Mouse (Mus musculus): ENCODE results near the gene Iqgap1. TPM values are rescaled to one million over a fixed set of nuclear protein-coding genes. Genes with fewer than 3 reads are reported as not detected.

Iqgap1 gene
- polyA plus RNA-seq, 1 experiment from 2014 or later = 75.3 TPM

DNA sequence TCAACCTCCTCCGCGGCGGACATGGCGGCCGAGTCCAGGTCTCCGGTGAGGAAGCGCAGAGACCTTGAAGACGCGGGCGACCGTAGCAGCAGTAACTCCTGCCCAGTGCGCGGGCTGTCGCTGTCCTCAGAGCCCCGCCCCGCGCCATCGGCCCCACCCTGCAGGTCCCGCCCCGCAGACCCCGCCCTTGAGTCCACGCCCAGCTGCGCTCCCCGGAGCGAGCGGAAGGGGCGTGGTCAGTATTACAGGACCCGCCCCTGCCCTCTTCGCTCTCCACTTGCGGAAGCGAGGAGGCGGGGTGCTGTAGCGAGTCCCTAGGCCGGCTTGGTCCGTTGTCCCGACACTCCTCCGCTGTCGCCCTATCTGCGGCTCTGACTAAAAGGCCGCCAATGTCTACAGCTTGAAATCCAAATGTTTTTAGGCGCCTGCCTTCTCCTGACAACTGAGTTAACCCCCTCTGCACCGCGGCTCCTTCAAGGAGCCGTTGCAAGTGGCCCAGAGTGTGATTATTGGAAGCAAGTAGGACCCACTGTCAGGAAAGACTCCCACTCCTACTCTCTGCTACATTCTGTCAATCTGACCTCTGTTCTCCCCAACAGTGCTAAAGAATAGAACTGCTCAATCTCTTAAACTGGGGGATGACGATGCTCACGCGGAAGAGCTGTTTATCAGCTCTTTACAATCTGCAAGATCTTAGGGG lies 22.5 kb downstream of the Iqgap1 start:
- Histone ChIP-seq H3K27ac (replicated peaks) (peak overlapping the region; percentile 92), H3K27me3 (no peaks in the 10 kb centered on the region), H3K9me3 (replicated peaks) (no peaks in the 10 kb centered on the region), H3K4me2 (replicated peaks) (peak overlapping the region; percentile 68), H3K4me3 (replicated peaks) (peak overlapping the region; percentile 94), H3K9ac (peak overlapping the region; percentile 85), H3K4me1 (peaks cover 10% of the 10 kb centered on the region), H3K36me3 (peaks cover 8% of the 10 kb centered on the region)
- under 1% methylated on average over 47 of the region's 47 CpGs for WGBS
- peak; percentile 98 for ATAC-seq (ENCODE audit: insufficient number of reproducible peaks, low FRiP score, low TSS enrichment, low read depth)

DNA sequence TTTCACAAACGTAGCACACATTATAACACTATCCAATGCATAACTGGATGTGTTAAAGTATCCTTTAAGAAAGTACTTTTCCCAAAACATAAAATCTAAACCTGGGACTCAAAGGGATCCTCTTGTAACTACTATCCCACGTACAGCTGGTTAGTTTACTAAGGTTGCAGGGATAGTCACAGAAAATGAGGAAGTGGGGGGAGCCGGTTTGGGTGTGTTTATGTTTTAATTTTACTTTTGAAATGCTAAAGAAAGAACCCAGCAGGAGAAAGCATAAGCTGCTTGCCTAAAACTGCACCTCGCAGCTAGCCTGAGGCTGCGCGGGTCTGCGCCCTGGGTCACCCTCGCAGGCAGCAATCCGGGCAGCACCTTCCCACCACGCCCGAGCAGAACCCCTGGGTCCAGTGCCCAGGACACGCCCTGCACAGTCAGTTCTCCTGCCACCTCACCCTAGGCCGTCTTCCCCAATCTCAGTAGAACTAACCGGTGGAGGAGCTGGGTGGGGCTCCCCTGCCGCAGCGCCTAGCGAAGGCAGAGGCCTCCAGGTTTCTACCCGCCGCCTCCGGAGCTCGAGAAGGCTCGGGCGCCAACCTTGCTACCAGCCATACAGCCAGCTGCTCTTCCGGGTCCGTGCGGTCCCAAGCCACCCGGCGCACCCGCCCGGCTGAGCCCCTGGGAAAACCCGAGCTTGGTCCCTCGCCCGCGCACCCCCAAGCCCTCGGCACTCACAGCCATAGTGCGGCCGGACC lies 23.2 kb downstream of the Iqgap1 start:
- ATAC-seq (ENCODE audit: insufficient number of reproducible peaks, low FRiP score, low TSS enrichment, low read depth) = peak; percentile 80
- under 1% methylated on average over 37 of the region's 37 CpGs for WGBS
- H3K27ac ChIP-seq (replicated peaks) = peak overlapping the region; percentile 92

DNA sequence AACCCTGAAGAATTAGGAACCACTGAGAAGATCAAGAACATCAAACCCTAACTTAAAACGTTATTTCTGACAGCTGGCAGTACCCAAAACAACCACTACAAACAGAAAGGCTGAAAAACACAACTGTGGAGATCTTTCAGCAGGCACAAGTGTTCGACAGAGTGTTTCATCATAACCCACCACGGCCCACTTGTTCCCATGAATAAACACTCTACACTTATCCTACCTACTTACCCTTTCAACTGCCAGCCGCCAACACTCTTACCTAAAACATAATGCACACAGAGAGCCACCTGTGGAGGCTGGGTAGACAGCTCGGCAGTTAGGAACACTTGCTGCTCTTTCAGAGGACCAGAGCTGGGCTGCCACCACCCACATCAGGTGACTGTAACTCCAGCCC lies 26.5 kb downstream of the Iqgap1 start:
- no peak overlapping the region for H3K4me2 ChIP-seq (replicated peaks)
- no peak for ATAC-seq (ENCODE audit: insufficient number of reproducible peaks, low FRiP score, low TSS enrichment, low read depth)
- peaks cover 23% of the 10 kb centered on the region for H3K36me3 ChIP-seq
- peaks cover 15% of the 10 kb centered on the region for H3K4me1 ChIP-seq
- 74% methylated on average over 5 of the region's 5 CpGs for WGBS
- no peak overlapping the region for H3K4me3 ChIP-seq (replicated peaks)
- no peaks in the 10 kb centered on the region for H3K27me3 ChIP-seq
- H3K9ac ChIP-seq = no peak overlapping the region
- no peaks in the 10 kb centered on the region for H3K9me3 ChIP-seq (replicated peaks)
- 0 out of 2 replicates have a peak overlapping the region, but pooled peaks have one; percentile 7 for H3K27ac ChIP-seq (replicated peaks)

More for the DNA sequence above, 23.2 kb downstream of the Iqgap1 start:
- peak overlapping the region; percentile 94 for H3K4me3 ChIP-seq (replicated peaks)
- H3K9me3 ChIP-seq (replicated peaks) = no peaks in the 10 kb centered on the region
- H3K9ac ChIP-seq = peak overlapping the region; percentile 85
- peaks cover 13% of the 10 kb centered on the region for H3K36me3 ChIP-seq
- H3K4me2 ChIP-seq (replicated peaks) = peak overlapping the region; percentile 68
- H3K27me3 ChIP-seq = no peaks in the 10 kb centered on the region
- peaks cover 10% of the 10 kb centered on the region for H3K4me1 ChIP-seq

DNA sequence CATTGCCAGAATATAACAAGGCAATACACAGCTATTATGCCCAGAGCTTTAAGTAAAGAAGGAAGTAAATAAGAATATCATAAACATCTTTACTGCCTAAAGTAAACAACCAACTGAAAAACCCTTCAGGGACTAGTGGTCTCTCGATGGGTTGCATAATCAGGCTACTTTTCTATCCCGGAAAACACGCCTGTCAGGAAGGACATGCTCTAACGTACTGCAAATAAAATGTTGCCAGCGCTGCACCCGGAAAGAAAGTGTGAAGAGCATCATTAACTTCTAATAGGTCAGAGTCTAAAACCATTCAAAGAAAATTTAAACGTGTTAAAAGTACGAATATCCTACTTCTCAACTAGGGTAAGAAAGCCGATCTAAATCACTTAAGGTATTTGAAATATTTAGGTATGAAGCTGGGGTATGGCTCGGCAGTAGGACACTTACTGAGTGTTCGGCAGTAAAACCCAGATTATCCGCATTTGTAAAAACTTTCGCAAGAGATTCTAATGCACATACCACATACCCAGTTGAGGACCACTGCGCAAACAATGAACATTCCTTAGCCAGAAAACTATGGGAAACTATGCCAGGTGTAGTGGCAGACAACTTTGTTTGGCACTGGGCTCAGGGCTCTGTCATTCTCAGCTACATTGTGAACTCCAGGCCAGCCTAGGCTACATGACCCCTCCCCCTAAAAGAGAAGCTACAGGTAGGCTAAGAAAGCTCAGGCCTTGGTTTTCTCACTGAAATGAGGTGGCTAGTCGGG lies 28.8 kb downstream of the Iqgap1 start:
- Histone ChIP-seq H3K4me1 (peaks cover 11% of the 10 kb centered on the region), H3K9ac (no peak overlapping the region), H3K9me3 (replicated peaks) (no peaks in the 10 kb centered on the region), H3K4me3 (replicated peaks) (no peak overlapping the region), H3K27me3 (no peaks in the 10 kb centered on the region), H3K4me2 (replicated peaks) (no peak overlapping the region), H3K27ac (replicated peaks) (no peak overlapping the region), H3K36me3 (peaks cover 23% of the 10 kb centered on the region)
- no peak for ATAC-seq (ENCODE audit: insufficient number of reproducible peaks, low FRiP score, low TSS enrichment, low read depth)
- 67% methylated on average over 15 of the region's 15 CpGs for WGBS

DNA sequence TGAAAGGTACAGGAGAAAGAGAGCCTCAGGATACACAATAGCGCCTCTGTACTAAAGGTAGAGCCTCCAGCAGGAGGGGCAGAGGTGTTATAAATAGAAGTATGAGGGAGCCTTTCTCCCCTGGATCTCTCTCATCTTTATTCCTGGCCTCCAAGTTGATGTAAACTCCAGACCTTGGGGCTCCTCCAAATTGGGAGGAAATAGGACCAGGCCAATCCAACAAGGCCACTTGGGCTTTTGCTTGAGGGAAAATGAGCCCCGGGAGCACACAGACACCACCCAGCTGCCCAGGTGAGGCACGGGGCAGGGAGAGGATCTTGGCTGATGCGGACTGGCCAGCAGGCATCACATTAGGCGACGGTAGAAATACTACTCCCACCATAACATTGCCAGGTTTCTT lies 29.5 kb downstream of the Iqgap1 start:
- no peaks in the 10 kb centered on the region for H3K9me3 ChIP-seq (replicated peaks)
- peaks cover 10% of the 10 kb centered on the region; the same call in 1 of the 2 replicates for H3K4me1 ChIP-seq
- 0 out of 2 replicates have a peak overlapping the region, but pooled peaks have one; percentile 3 for H3K27ac ChIP-seq (replicated peaks)
- peaks cover 23% of the 10 kb centered on the region for H3K36me3 ChIP-seq
- no peaks in the 10 kb centered on the region for H3K27me3 ChIP-seq
- ATAC-seq (ENCODE audit: insufficient number of reproducible peaks, low FRiP score, low TSS enrichment, low read depth) = no peak
- H3K9ac ChIP-seq = no peak overlapping the region
- H3K4me3 ChIP-seq (replicated peaks) = no peak overlapping the region
- WGBS = 80% methylated on average over 6 of the region's 6 CpGs
- H3K4me2 ChIP-seq (replicated peaks) = no peak overlapping the region

DNA sequence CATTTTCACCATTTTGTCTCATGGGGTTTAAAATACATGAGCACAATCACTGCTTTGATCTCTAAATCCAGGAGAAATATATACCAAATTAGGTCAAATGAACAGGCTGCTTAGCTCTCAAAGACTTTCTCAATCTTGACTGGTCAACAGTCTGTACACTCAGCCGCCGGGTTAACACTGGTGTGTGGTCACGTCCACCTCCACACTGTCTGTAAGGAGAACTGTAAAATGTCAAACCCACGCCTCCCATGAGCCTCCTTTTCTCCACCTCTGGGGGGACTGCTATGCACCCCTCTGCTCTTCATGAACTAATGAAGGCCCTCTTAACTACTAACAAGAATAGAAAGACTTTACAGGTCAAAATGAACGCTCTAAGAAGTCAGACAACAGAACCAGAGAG lies 36.2 kb downstream of the Iqgap1 start:
- no peak for ATAC-seq (ENCODE audit: insufficient number of reproducible peaks, low FRiP score, low TSS enrichment, low read depth)
- Histone ChIP-seq H3K9ac (no peak overlapping the region), H3K27ac (replicated peaks) (no peak overlapping the region), H3K36me3 (no peaks in the 10 kb centered on the region), H3K4me2 (replicated peaks) (no peak overlapping the region), H3K4me3 (replicated peaks) (no peak overlapping the region), H3K27me3 (no peaks in the 10 kb centered on the region), H3K9me3 (replicated peaks) (no peaks in the 10 kb centered on the region), H3K4me1 (peaks cover 24% of the 10 kb centered on the region)
- 68% methylated on average over 5 of the region's 5 CpGs for WGBS

DNA sequence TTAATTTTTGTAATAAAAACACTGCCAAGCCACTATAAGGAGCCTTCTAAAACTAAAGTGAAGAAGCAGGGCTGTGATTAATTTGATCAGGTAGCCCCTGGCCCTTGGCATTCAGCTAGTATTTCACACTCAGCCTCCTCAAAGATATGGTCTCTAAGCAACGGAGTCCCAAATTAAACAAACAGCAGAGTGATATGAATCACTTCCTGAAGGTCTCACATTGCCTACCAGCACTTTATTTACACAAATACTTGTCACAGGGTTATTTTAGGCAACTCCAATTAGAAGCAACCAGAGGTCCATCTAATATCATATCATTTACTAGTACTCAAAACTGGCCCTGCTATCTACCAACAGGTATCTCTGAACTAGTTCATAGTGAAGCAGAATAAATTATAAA lies 36.7 kb downstream of the Iqgap1 start:
- 29% methylated on average over 1 of the region's 1 CpGs for WGBS
- Histone ChIP-seq H3K4me1 (peaks cover 26% of the 10 kb centered on the region), H3K27ac (replicated peaks) (no peak overlapping the region), H3K9ac (no peak overlapping the region), H3K4me2 (replicated peaks) (no peak overlapping the region), H3K27me3 (no peaks in the 10 kb centered on the region), H3K36me3 (no peaks in the 10 kb centered on the region), H3K9me3 (replicated peaks) (no peaks in the 10 kb centered on the region), H3K4me3 (replicated peaks) (no peak overlapping the region)
- no peak for ATAC-seq (ENCODE audit: insufficient number of reproducible peaks, low FRiP score, low TSS enrichment, low read depth)

DNA sequence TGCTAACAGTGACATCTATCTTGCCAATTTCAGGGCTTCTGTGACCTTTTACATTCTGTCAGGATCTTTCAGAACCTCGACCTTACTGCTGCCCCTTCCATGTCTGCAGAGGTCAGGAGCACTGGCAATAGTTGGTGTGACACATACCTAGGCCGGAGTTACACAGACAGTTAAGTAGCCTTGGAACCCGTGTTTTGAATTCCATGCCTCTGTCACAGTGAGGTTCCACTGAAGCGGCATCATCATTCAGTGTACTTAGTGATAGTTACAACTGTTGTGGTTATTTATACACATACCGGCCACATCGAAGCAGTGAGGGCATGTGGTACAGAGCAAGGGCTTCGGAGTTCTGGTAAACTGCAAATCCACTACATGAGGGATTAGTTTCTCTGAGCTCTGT lies 37.8 kb downstream of the Iqgap1 start:
- Histone ChIP-seq H3K27ac (replicated peaks) (no peak overlapping the region), H3K27me3 (no peaks in the 10 kb centered on the region), H3K4me2 (replicated peaks) (no peak overlapping the region), H3K4me1 (peaks cover 35% of the 10 kb centered on the region), H3K4me3 (replicated peaks) (no peak overlapping the region), H3K36me3 (no peaks in the 10 kb centered on the region), H3K9ac (no peak overlapping the region), H3K9me3 (replicated peaks) (no peaks in the 10 kb centered on the region)
- WGBS = 81% methylated on average over 7 of the region's 7 CpGs
- no peak for ATAC-seq (ENCODE audit: insufficient number of reproducible peaks, low FRiP score, low TSS enrichment, low read depth)

DNA sequence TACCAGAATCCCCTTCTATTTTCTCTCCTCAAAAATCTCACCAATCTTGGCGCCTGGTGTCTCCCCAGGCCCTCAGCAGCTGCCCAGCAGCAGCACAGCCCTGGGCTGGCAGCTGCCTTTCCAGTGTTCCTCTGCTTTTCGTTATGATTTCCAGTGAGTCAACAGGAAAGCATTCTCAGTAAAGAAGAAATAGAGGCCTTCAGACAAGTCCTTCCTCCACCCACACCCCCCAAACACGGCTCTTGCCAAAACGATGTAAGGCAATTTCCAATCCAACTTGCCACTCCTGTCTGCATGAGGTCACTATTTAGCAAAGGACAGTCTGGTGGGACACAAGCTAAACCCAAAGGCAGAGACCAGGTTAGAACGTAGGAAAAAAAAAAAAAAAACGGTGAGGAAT lies 39.0 kb downstream of the Iqgap1 start:
- Histone ChIP-seq H3K4me1 (peaks cover 41% of the 10 kb centered on the region), H3K36me3 (no peaks in the 10 kb centered on the region), H3K27me3 (no peaks in the 10 kb centered on the region), H3K9ac (no peak overlapping the region), H3K27ac (replicated peaks) (peak overlapping the region; percentile 78), H3K9me3 (replicated peaks) (no peaks in the 10 kb centered on the region), H3K4me3 (replicated peaks) (no peak overlapping the region), H3K4me2 (replicated peaks) (no peak overlapping the region)
- WGBS = 38% methylated on average over 6 of the region's 6 CpGs
- no peak for ATAC-seq (ENCODE audit: insufficient number of reproducible peaks, low FRiP score, low TSS enrichment, low read depth)

DNA sequence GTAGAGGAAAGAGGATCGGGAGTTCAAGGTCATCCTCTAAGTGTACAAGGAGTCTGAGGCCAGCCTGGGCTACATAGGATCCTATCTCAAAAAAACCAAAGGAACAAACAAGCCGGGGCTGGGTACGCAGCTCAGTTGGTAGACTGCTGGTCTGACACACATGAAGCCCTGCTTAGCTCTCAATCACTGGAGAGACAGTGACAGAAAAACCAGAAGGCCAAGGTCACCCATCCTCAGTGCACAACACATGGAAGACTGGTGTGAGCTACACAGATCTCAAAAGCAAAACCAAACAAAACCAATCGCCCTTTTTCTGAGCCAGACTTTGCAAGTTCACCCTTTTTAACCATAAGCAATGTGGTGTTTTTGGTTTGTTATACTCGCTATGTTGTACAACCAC lies 41.9 kb downstream of the Iqgap1 start:
- H3K27ac ChIP-seq (replicated peaks) = no peak overlapping the region
- peaks cover 48% of the 10 kb centered on the region for H3K4me1 ChIP-seq
- no peak for ATAC-seq (ENCODE audit: insufficient number of reproducible peaks, low FRiP score, low TSS enrichment, low read depth)
- no peaks in the 10 kb centered on the region for H3K27me3 ChIP-seq
- H3K9me3 ChIP-seq (replicated peaks) = no peaks in the 10 kb centered on the region
- WGBS = 91% methylated on average over 5 of the region's 5 CpGs
- H3K36me3 ChIP-seq = no peaks in the 10 kb centered on the region
- no peak overlapping the region for H3K4me2 ChIP-seq (replicated peaks)
- H3K9ac ChIP-seq = no peak overlapping the region
- no peak overlapping the region for H3K4me3 ChIP-seq (replicated peaks)

Measured in embryonic facial prominence, embryonic 15.5 days (tissue).